Mouse (Mus musculus) kidney, adult 2 months (tissue): ENCODE measurements around the gene Urah. TPM values are rescaled to one million over a fixed set of nuclear protein-coding genes. Genes with fewer than 3 reads are reported as not detected.

ENCODE experiments used
- DNase-seq: peaks from one replicate; pipeline ENCODE4 v3.0.0; 2021
- H3K27ac ChIP-seq: fragments of 200-500 bp; 2 replicates; pipeline ENCODE4 v1.5.1; 2012; ENCODE audit warnings: low read depth, low read length, control low read depth, inconsistent platforms; ENCODE audit not compliant: insufficient read depth
- H3K27me3 ChIP-seq: fragments of 200-500 bp; replicated peaks from 2 replicates; pipeline ENCODE4 v1.6.1; 2012; ENCODE audit warnings: mild to moderate bottlenecking, moderate library complexity, low read length, inconsistent platforms; ENCODE audit not compliant: control insufficient read depth, insufficient read depth
- H3K36me3 ChIP-seq: fragments of 200-500 bp; 2 replicates; pipeline ENCODE4 v1.6.1; 2012; ENCODE audit warnings: mild to moderate bottlenecking, moderate library complexity, low read length, inconsistent platforms; ENCODE audit not compliant: control insufficient read depth, insufficient read depth
- H3K4me1 ChIP-seq: fragments of 200-500 bp; 2 replicates; pipeline ENCODE4 v1.6.1; 2011; ENCODE audit warnings: low read length; ENCODE audit not compliant: control insufficient read depth, insufficient read depth
- H3K4me3 ChIP-seq: fragments of 200-500 bp; 2 replicates; pipeline ENCODE4 v1.5.1; 2011; ENCODE audit warnings: mild to moderate bottlenecking, low read depth, low read length, control low read depth; ENCODE audit not compliant: insufficient read depth
- CTCF ChIP-seq: fragments of 200-500 bp; conservative IDR thresholded peaks from 2 replicates; pipeline ENCODE4 v1.5.1; 2011; ENCODE audit warnings: low read depth, mild to moderate bottlenecking, control low read depth, low read length, moderate library complexity, mixed read lengths; ENCODE audit not compliant: insufficient read depth, insufficient read length
- POLR2A ChIP-seq: fragments of 200-500 bp; IDR thresholded peaks from one replicate; pipeline ENCODE4 v1.6.1; 2011; ENCODE audit warnings: low read depth, low read length, control low read depth
- WGBS: fragments of 180-500 bp; shearing (Covaris S2); methylation state at CpG from one replicate; pipeline ENCODE4 v1.1.7; 2018; 5-methylcytosine and 5-hydroxymethylcytosine counted together
- polyA plus RNA-seq: library from polyadenylated mRNA; depleted of rRNA; stranded (reverse); fragments of >200 nt; gene quantifications from 2 replicates; pipeline ENCODE4 v1.2.3, GENCODE M21; 2012

The Urah gene
- polyA plus RNA-seq, 1 experiment = 7.4 TPM

DNA sequence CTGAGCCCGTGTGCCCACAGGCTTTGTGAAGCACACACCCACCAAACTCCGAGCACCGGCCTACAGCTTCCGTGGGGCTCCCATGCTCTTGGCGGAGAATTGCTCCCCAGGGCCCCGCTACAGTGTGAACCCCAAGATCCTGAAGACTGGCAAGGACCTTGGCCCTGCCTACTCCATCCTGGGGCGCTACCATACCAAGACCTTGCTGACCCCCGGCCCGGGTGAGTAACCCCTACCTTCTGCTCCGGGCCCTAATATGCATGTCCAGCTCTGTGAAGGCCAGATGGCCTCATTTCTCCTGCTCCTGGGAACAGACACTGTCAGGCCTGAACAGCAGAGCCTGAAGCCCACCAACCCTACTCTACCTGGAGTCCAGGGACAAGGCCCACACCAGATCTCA, 13.8 kb downstream of the Urah start:
- WGBS = 93% methylated on average over 10 of the region's 10 CpGs
- Histone ChIP-seq H3K27me3 (no peaks in the 10 kb centered on the region), H3K36me3 (no peaks in the 10 kb centered on the region), H3K4me3 (no peak overlapping the region), H3K4me1 (no peaks in the 10 kb centered on the region; the same call in 1 of the 2 replicates), H3K27ac (no peak overlapping the region)
- TF ChIP-seq CTCF = no peak
- no peak for TF ChIP-seq POLR2A
- no peak for DNase-seq

GRCm38 (mm10) chr7:140851916-140852315, 17.1 kb downstream of the Urah start:
- DNase-seq = no peak
- no peaks in the 10 kb centered on the region for H3K36me3 ChIP-seq
- H3K4me1 ChIP-seq = peaks cover 5% of the 10 kb centered on the region; the same call in 1 of the 2 replicates
- no peak overlapping the region for H3K4me3 ChIP-seq
- TF ChIP-seq POLR2A (no peak), CTCF (no peak)
- no peaks in the 10 kb centered on the region for H3K27me3 ChIP-seq
- no peak overlapping the region for H3K27ac ChIP-seq
- WGBS = 90% methylated on average over 4 of the region's 4 CpGs

- Histone ChIP-seq H3K27ac (peak overlapping the region; percentile 5; the same call in 1 of the 2 replicates), H3K4me1 (peaks cover 11% of the 10 kb centered on the region; the same call in 1 of the 2 replicates), H3K27me3 (no peaks in the 10 kb centered on the region), H3K4me3 (no peak overlapping the region), H3K36me3 (no peaks in the 10 kb centered on the region)
- peak; percentile 80 for DNase-seq
- TF ChIP-seq POLR2A (no peak), CTCF (no peak)
- 50% methylated on average over 9 of the region's 9 CpGs for WGBS
These were observed 18.6 kb downstream of the Urah start for GRCm38 (mm10) chr7:140853386-140853785.

DNA sequence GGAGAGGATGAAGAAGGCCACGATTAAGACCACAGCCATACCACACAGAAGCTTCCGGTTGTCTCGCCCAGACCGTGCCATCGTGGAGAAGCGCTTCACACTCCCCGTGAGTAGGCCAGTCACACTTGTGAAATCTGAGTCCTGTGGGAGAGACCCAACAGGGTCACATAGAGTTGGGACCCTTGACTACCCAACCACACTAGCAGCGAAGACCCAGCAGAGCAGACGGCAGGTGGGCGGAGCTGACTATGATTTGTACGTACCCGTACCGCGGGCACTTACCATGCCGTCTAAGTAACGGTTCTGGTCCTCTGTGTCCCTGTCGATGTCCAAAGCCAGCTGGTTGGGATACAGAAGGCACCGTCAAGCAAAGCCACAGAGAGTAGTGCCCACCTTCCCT, 19.7 kb downstream of the Urah start:
- TF ChIP-seq CTCF (no peak), POLR2A (no peak)
- Histone ChIP-seq H3K27me3 (no peaks in the 10 kb centered on the region), H3K27ac (no peak overlapping the region), H3K4me3 (no peak overlapping the region), H3K36me3 (no peaks in the 10 kb centered on the region), H3K4me1 (peaks cover 11% of the 10 kb centered on the region; the same call in 1 of the 2 replicates)
- no peak for DNase-seq
- WGBS = 81% methylated on average over 18 of the region's 18 CpGs

DNA sequence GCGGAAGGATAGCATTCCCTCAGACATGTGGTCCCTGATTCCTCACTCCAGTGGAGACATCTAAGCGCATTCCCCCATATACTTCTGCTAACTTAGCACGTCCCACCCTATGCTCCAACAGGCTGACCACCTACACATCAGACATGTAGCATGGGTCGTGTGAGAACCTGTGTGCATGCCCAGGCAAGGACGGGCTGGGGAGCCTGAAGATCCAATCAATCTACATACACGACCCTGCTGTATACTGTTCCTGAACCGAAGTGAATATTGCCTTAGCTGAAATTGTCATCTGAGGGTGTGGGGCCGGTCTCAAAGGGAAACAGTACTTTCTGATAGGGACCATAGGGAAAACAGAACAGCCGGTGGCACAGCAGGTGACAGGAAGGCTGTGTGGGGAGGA, 20.4 kb downstream of the Urah start:
- H3K4me3 ChIP-seq = peak overlapping the region; percentile 89
- H3K27me3 ChIP-seq = no peaks in the 10 kb centered on the region
- no peaks in the 10 kb centered on the region for H3K36me3 ChIP-seq
- no peak for DNase-seq
- no peak overlapping the region for H3K27ac ChIP-seq
- peaks cover 11% of the 10 kb centered on the region; the same call in 1 of the 2 replicates for H3K4me1 ChIP-seq
- 64% methylated on average over 9 of the region's 9 CpGs for WGBS
- TF ChIP-seq CTCF = no peak
- no peak for TF ChIP-seq POLR2A

DNA sequence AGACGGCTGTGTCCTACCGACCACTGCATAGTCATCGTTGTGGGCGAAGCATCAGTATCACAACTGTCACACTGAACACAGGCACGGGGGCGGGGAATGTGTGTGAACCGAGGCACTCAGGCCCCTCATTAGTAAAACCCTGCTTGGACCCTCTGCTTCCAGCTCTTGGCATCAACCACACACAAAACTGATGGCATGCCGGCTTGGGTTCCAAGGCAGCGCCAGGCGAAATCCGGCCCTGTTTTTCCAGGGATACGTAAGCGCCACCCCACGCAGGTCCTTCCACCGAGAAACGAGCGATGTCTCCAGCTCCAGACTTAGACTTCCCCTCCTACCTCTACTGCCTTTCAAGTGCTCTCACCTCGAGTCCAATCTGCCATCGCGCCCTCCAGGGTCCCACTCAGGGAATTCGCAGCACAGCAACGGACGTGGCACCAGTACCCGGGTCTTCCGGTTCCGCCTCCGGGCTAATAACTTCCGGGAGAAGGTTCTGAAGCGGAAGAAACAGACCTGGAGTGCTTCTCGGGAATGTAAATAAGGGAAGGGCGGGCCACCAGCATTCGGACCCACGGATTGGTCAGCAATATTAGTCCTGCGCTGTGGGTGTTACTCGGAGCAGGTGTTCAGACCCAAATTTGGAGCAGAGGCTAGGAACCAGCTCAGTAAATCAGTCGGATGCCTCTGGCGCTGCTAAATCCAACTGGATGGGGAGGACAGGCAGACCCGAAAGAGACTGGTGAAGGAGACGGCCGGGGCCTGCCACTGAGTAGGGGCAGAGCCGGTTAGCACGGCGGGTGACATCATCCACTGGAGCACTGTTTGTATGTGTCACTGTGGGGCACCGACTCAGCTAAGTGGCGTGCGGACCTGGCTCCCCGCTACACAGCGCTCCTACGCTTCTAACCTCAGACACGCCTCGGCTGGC, 21.3 kb downstream of the Urah start, which contains the start of gene Gm45785:
TSS of gene Gm45785 (minus strand) at position 472 of the 925 bp plus-strand sequence.
- WGBS = under 1% methylated on average over 51 of the region's 51 CpGs
- Histone ChIP-seq H3K27me3 (no peaks in the 10 kb centered on the region), H3K4me1 (peaks cover 11% of the 10 kb centered on the region; the same call in 1 of the 2 replicates), H3K4me3 (peak within 1 kb of the TSS; percentile 89), H3K27ac (peak within 1 kb of the TSS; percentile 81), H3K36me3 (no peaks in the 10 kb centered on the region)
- peak; percentile 96 for DNase-seq
- TF ChIP-seq CTCF (no peak), POLR2A (no peak)

- H3K4me1 ChIP-seq = peaks cover 11% of the 10 kb centered on the region; the same call in 1 of the 2 replicates
- no peaks in the 10 kb centered on the region; the same call in 1 of the 2 replicates for H3K36me3 ChIP-seq
- TF ChIP-seq CTCF = no peak
- peak; percentile 65 for TF ChIP-seq POLR2A
- no peaks in the 10 kb centered on the region for H3K27me3 ChIP-seq
- under 1% methylated on average over 50 of the region's 50 CpGs for WGBS
- peak within 1 kb of the TSS; percentile 81 for H3K27ac ChIP-seq
- DNase-seq = peak; percentile 95
- H3K4me3 ChIP-seq = peak within 1 kb of the TSS; percentile 89
These were observed 22.1 kb downstream of the Urah start, which contains the start of gene Ric8a for GRCm38 (mm10) chr7:140856785-140857549. Gene Ric8a, plus strand, starts transcription at chr7:140856957.
